In the genomic region with DNA sequence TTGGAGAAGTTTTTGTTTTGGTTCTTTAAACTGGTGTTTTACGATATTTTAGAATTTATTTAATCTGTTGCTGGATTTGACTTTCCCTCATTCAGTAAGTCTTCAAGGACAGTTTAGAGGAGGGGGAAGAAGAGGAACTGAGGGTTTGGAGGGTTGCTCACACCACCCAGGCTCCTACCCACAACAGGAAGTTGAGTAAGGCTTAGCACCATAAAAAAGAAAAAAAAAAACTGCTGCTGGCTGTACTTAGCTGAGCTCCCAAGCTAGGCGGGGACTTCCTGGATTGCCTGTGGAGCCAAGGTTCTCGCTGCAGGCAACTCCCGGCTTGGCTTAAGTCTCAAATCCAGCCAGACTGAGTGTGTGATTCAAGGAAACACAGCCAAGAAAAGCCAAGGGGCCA, we compare ENCODE assay signal across 8 mouse cellular contexts. TPM values are rescaled to one million over a fixed set of nuclear protein-coding genes. Genes with fewer than 3 reads are reported as not detected.
A peak's percentile ranks its signal among the peaks of the same experiment; 100 is the strongest.
DNase-seq lines count a peak whose midpoint lies in the region; ATAC-seq and TF ChIP-seq lines count a peak whose summit lies in the region.

No protein-coding gene starts in this region.

- peak overlapping the region; percentile 21; the same call in 1 of the 2 replicates for H3K4me2 ChIP-seq in embryonic facial prominence, embryonic 15.5 days (replicated peaks)
- peak overlapping the region; percentile 71 for H3K4me2 ChIP-seq in liver, embryonic 14.5 days (ENCODE audit: low read depth)
- no peak overlapping the region for H3K4me2 ChIP-seq in midbrain, postnatal 0 days (ENCODE audit: low read depth, low read length, poor library complexity, severe bottlenecking)

- no peaks in the 10 kb centered on the region for H3K27me3 ChIP-seq in embryonic facial prominence, embryonic 15.5 days
- no peaks in the 10 kb centered on the region for H3K27me3 ChIP-seq in liver, embryonic 14.5 days (ENCODE audit: control insufficient read depth, insufficient read depth, low read length)
- H3K27me3 ChIP-seq in midbrain, postnatal 0 days (ENCODE audit: insufficient read depth, low read length): peaks cover 12% of the 10 kb centered on the region

- H3K9ac ChIP-seq in embryonic facial prominence, embryonic 15.5 days: no peak overlapping the region
- H3K9ac ChIP-seq in liver, embryonic 14.5 days (replicated peaks): no peak overlapping the region
- H3K9ac ChIP-seq in midbrain, postnatal 0 days (replicated peaks; ENCODE audit: low read length, poor library complexity, severe bottlenecking): no peak overlapping the region

- TF ChIP-seq EP300 in liver, embryonic 14.5 days (IDR thresholded peaks at IDR 0.05; ENCODE audit: low read depth): no peak

- no peaks in the 10 kb centered on the region for H3K9me3 ChIP-seq in embryonic facial prominence, embryonic 15.5 days (replicated peaks)
- no peaks in the 10 kb centered on the region for H3K9me3 ChIP-seq in liver, embryonic 14.5 days (ENCODE audit: control insufficient read depth, low read length)
- H3K9me3 ChIP-seq in midbrain, postnatal 0 days (ENCODE audit: low read length): no peaks in the 10 kb centered on the region; the same call in 1 of the 2 replicates

- no peaks in the 10 kb centered on the region for H3K36me3 ChIP-seq in embryonic facial prominence, embryonic 15.5 days
- H3K36me3 ChIP-seq in liver, embryonic 14.5 days (replicated peaks; ENCODE audit: control insufficient read depth, insufficient read depth, low read depth): no peaks in the 10 kb centered on the region
- H3K36me3 ChIP-seq in midbrain, postnatal 0 days (ENCODE audit: insufficient read depth, low read length): no peaks in the 10 kb centered on the region

- ATAC-seq in embryonic facial prominence, embryonic 15.5 days (ENCODE audit: insufficient number of reproducible peaks, low FRiP score, low TSS enrichment, low read depth): peak; percentile 31; the same call in 1 of the 2 replicates
- ATAC-seq in liver, embryonic 14.5 days (ENCODE audit: insufficient read depth): no peak
- no peak for ATAC-seq in midbrain, postnatal 0 days (ENCODE audit: low FRiP score)

- H3K4me1 ChIP-seq in embryonic facial prominence, embryonic 15.5 days: peaks cover 39% of the 10 kb centered on the region
- H3K4me1 ChIP-seq in liver, embryonic 14.5 days (replicated peaks; ENCODE audit: control insufficient read depth in 2 of 2, insufficient read depth in 2 of 2, low read length in 1 of 2): no peaks in the 10 kb centered on the region
- H3K4me1 ChIP-seq in midbrain, postnatal 0 days (ENCODE audit: insufficient read depth, low read length): no peaks in the 10 kb centered on the region

- H3K27ac ChIP-seq in embryonic facial prominence, embryonic 15.5 days (replicated peaks): peak overlapping the region; percentile 78
- no peak overlapping the region for H3K27ac ChIP-seq in liver, embryonic 14.5 days
- no peak overlapping the region for H3K27ac ChIP-seq in midbrain, postnatal 0 days (ENCODE audit: low read depth, low read length)

- peak; percentile 64 for DNase-seq in testis, postnatal 14 days (ENCODE audit: low spot score)
- no peak for DNase-seq in testis, postnatal 10 days (ENCODE audit: low spot score)
- DNase-seq in induced T-regulatory cell, adult 2 months (ENCODE audit: low read depth): peak; percentile 81
- DNase-seq in liver, embryonic 14.5 days (ENCODE audit: low read depth in 3 of 3, low spot score in 3 of 3): no peak
- peak; percentile 30 to 46 for DNase-seq in spleen, adult 18-20 months
- no peak for DNase-seq in midbrain, postnatal 0 days (ENCODE audit: low spot score)
- no peak for DNase-seq in left cerebral cortex, adult 18-20 months (ENCODE audit: low spot score in 2 of 2)

- WGBS in embryonic facial prominence, embryonic 15.5 days: 25% methylated on average over 4 of the region's 4 CpGs
- 10% methylated on average over 4 of the region's 4 CpGs for WGBS in liver, embryonic 14.5 days (ENCODE audit: insufficient replicate concordance)
- WGBS in midbrain, postnatal 0 days: 57% methylated on average over 4 of the region's 4 CpGs

- TF ChIP-seq CTCF in liver, embryonic 14.5 days (IDR thresholded peaks at IDR 0.05; ENCODE audit: low read depth): no peak
- TF ChIP-seq CTCF in midbrain, postnatal 0 days (IDR thresholded peaks at IDR 0.05): no peak

- H3K4me3 ChIP-seq in embryonic facial prominence, embryonic 15.5 days (replicated peaks): 0 out of 2 replicates have a peak overlapping the region, but pooled peaks have one; percentile 3
- H3K4me3 ChIP-seq in liver, embryonic 14.5 days (ENCODE audit: insufficient read depth in 1 of 2, low read depth in 2 of 2, low read length in 2 of 2): peak overlapping the region in 1 of 2 experiments; percentile 16; a peak in 1 of 4 replicates
- no peak overlapping the region for H3K4me3 ChIP-seq in midbrain, postnatal 0 days (ENCODE audit: low read depth, low read length)

RNA-seq across cellular contexts. Expression of a gene that starts 2.3 kb away (rescaled TPM):
- polyA plus RNA-seq in embryonic facial prominence, embryonic 15.5 days (2015; fragmentation: Nextera tagmentation; extraction: Ambion mirVana): 310 and 324 TPM in 2 replicates
- polyA plus RNA-seq in liver, embryonic 14.5 days (2012; rRNA removed): 54.4 and 74.7 TPM in 2 replicates
- polyA plus RNA-seq in liver, embryonic 14.5 days (2014; fragmentation: Nextera tagmentation; extraction: Ambion mirVana): 74.9 and 80.1 TPM in 2 replicates
- 32.4 TPM in 2 replicates for total RNA-seq in midbrain, postnatal 0 days (2014; rRNA removed)
- 53.7 and 56.0 TPM in 2 replicates for polyA plus RNA-seq in midbrain, postnatal 0 days (2015; fragmentation: Nextera tagmentation; extraction: Ambion mirVana)
- total RNA-seq in left cerebral cortex, adult 18-20 months (2021): 10 to 100 TPM; 14.5 to 19.8 TPM

RNA-seq across cellular contexts. Expression of a gene that starts 23.7 kb away (rescaled TPM):
- 93.7 and 108 TPM in 2 replicates for polyA plus RNA-seq in embryonic facial prominence, embryonic 15.5 days (2015; fragmentation: Nextera tagmentation; extraction: Ambion mirVana)
- polyA plus RNA-seq in liver, embryonic 14.5 days (2012; rRNA removed): 13.6 and 44.0 TPM in 2 replicates
- polyA plus RNA-seq in liver, embryonic 14.5 days (2014; fragmentation: Nextera tagmentation; extraction: Ambion mirVana): 44.4 and 50.1 TPM in 2 replicates
- total RNA-seq in midbrain, postnatal 0 days (2014; rRNA removed): 47.7 TPM in 2 replicates
- polyA plus RNA-seq in midbrain, postnatal 0 days (2015; fragmentation: Nextera tagmentation; extraction: Ambion mirVana): 120 and 141 TPM in 2 replicates
- total RNA-seq in left cerebral cortex, adult 18-20 months (2021): 10 to 100 TPM; 91.3 to 96.3 TPM

RNA-seq across cellular contexts. Expression of a gene that starts 23.8 kb away (rescaled TPM):
- 178 and 183 TPM in 2 replicates for polyA plus RNA-seq in embryonic facial prominence, embryonic 15.5 days (2015; fragmentation: Nextera tagmentation; extraction: Ambion mirVana)
- polyA plus RNA-seq in liver, embryonic 14.5 days (2012; rRNA removed): 49.1 and 79.2 TPM in 2 replicates
- polyA plus RNA-seq in liver, embryonic 14.5 days (2014; fragmentation: Nextera tagmentation; extraction: Ambion mirVana): 154 and 155 TPM in 2 replicates
- 80.7 and 98.1 TPM in 2 replicates for total RNA-seq in midbrain, postnatal 0 days (2014; rRNA removed)
- polyA plus RNA-seq in midbrain, postnatal 0 days (2015; fragmentation: Nextera tagmentation; extraction: Ambion mirVana): 151 and 158 TPM in 2 replicates
- total RNA-seq in left cerebral cortex, adult 18-20 months (2021): 10 to 100 TPM; 75.7 to 78.8 TPM

RNA-seq across cellular contexts. Expression of a gene that starts 32.5 kb away (rescaled TPM):
- polyA plus RNA-seq in embryonic facial prominence, embryonic 15.5 days (2015; fragmentation: Nextera tagmentation; extraction: Ambion mirVana): not detected in 2 replicates
- polyA plus RNA-seq in liver, embryonic 14.5 days (2012; rRNA removed): 0.11 TPM in 2 replicates
- polyA plus RNA-seq in liver, embryonic 14.5 days (2014; fragmentation: Nextera tagmentation; extraction: Ambion mirVana): 0.04 TPM in 1 of 2 replicates, not detected in the other
- total RNA-seq in midbrain, postnatal 0 days (2014; rRNA removed): not detected in 2 replicates
- not detected in 2 replicates for polyA plus RNA-seq in midbrain, postnatal 0 days (2015; fragmentation: Nextera tagmentation; extraction: Ambion mirVana)
- total RNA-seq in left cerebral cortex, adult 18-20 months (2021): not detected

RNA-seq across cellular contexts. Expression of a gene that starts 32.7 kb away (rescaled TPM):
- polyA plus RNA-seq in embryonic facial prominence, embryonic 15.5 days (2015; fragmentation: Nextera tagmentation; extraction: Ambion mirVana): 143 and 147 TPM in 2 replicates
- 42.0 and 47.2 TPM in 2 replicates for polyA plus RNA-seq in liver, embryonic 14.5 days (2012; rRNA removed)
- polyA plus RNA-seq in liver, embryonic 14.5 days (2014; fragmentation: Nextera tagmentation; extraction: Ambion mirVana): 51.5 and 57.8 TPM in 2 replicates
- total RNA-seq in midbrain, postnatal 0 days (2014; rRNA removed): 148 and 151 TPM in 2 replicates
- 238 and 244 TPM in 2 replicates for polyA plus RNA-seq in midbrain, postnatal 0 days (2015; fragmentation: Nextera tagmentation; extraction: Ambion mirVana)
- total RNA-seq in left cerebral cortex, adult 18-20 months (2021): 100 to 1,000 TPM; 199 to 210 TPM

Comparison
In these comparisons a context has a peak if more than half of its experiments do, and no peak if none do; other contexts are left out.
1. DNase-seq: peak in testis, postnatal 14 days (single experiment), induced T-regulatory cell, adult 2 months (single experiment) and spleen, adult 18-20 months (2 of 2); none in testis, postnatal 10 days (single experiment), liver, embryonic 14.5 days (0 of 3), midbrain, postnatal 0 days (single experiment) and left cerebral cortex, adult 18-20 months (0 of 2).